Mouse (Mus musculus) liver, embryonic 13.5 days (tissue): ENCODE data around the gene Otub2. TPM values are rescaled to one million over a fixed set of nuclear protein-coding genes. Genes with fewer than 3 reads are reported as not detected.

Source experiments
- ATAC-seq: fragments of 200-750 bp; cut with Nextera tagmentation; 2 replicates; pipeline ENCODE4 v1.8.0; 2017; ENCODE audit warnings: low read depth, mild to moderate bottlenecking, moderate number of reproducible peaks, moderate library complexity
- DNase-seq: peaks from one replicate; pipeline ENCODE4 v3.0.0; 2022
- H3K27ac ChIP-seq: fragments of 300-500 bp; sonication (generic); 2 replicates; pipeline ENCODE4 v1.5.1; 2015; ENCODE audit warnings: moderate library complexity, mild to moderate bottlenecking, inconsistent platforms
- H3K27me3 ChIP-seq: fragments of 300-500 bp; sonication (generic); 2 replicates; pipeline ENCODE4 v1.6.1; 2015; ENCODE audit warnings: mild to moderate bottlenecking, inconsistent platforms
- H3K36me3 ChIP-seq: fragments of 300-500 bp; sonication (generic); 2 replicates; pipeline ENCODE4 v1.6.1; 2015; ENCODE audit warnings: mild to moderate bottlenecking, inconsistent platforms
- H3K4me1 ChIP-seq: fragments of 300-500 bp; sonication (generic); replicated peaks from 2 replicates; pipeline ENCODE4 v1.6.1; 2015; ENCODE audit warnings: inconsistent platforms
- H3K4me2 ChIP-seq: fragments of 300-500 bp; sonication (generic); 2 replicates; pipeline ENCODE4 v1.6.1; 2015; ENCODE audit warnings: inconsistent platforms, mild to moderate bottlenecking, moderate library complexity
- H3K4me3 ChIP-seq: fragments of 300-500 bp; sonication (generic); replicated peaks from 2 replicates; pipeline ENCODE4 v1.5.1; 2015; ENCODE audit warnings: mild to moderate bottlenecking, inconsistent platforms
- H3K9ac ChIP-seq: fragments of 300-500 bp; sonication (generic); 2 replicates; pipeline ENCODE4 v1.6.1; 2015; ENCODE audit warnings: mild to moderate bottlenecking, inconsistent platforms
- H3K9me3 ChIP-seq: fragments of 300-500 bp; sonication (generic); replicated peaks from 2 replicates; pipeline ENCODE4 v1.6.1; 2016; ENCODE audit warnings: inconsistent platforms
- WGBS: fragments of 180-500 bp; shearing (Covaris S2); methylation state at CpG from one replicate; pipeline ENCODE4 v1.1.7; 2015; ENCODE audit not compliant: insufficient replicate concordance; 5-methylcytosine and 5-hydroxymethylcytosine counted together
- polyA plus RNA-seq: library from polyadenylated mRNA; unstranded; fragments of >200 nt; fragmentation: Nextera tagmentation; extraction: Ambion mirVana; gene quantifications from 2 replicates; pipeline ENCODE4 v1.2.1, GENCODE M21; 2015

The Otub2 gene
- polyA plus RNA-seq, 1 experiment from 2014 or later: 20.8 TPM

DNA sequence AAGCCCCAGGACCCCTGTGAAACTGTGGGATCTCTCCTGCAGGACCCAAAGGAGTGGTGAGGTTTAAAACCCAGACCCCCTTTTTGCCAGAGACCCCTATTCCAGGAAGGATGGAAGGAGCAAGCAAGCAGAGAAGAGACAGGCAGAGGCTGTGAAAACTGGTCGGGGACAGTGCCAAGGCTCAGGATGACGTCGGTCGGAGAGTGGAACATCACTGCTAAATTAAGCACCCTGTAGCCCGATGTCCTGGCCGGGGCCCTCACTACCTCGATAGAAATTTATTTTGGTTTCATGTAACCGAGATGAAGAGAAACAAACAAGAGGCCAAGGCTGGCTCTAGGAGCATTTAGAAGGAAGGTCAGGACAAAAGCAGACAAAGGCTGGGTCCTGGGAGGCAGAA is 30.3 kb upstream of the Otub2 start:
- Histone ChIP-seq H3K4me3 (no peak overlapping the region), H3K27ac (no peak overlapping the region), H3K36me3 (no peaks in the 10 kb centered on the region), H3K9ac (no peak overlapping the region), H3K27me3 (0 out of 2 replicates have a peak, but pooled peaks cover 5% of the 10 kb centered on the region), H3K9me3 (no peaks in the 10 kb centered on the region), H3K4me1 (no peaks in the 10 kb centered on the region), H3K4me2 (no peak overlapping the region)
- no peak for ATAC-seq
- 64% methylated on average over 8 of the region's 8 CpGs for WGBS
- DNase-seq: no peak

- DNase-seq (no peak), ATAC-seq (no peak)
- Histone ChIP-seq H3K27me3 (0 out of 2 replicates have a peak, but pooled peaks cover 5% of the 10 kb centered on the region), H3K4me1 (no peaks in the 10 kb centered on the region), H3K4me3 (no peak overlapping the region), H3K4me2 (no peak overlapping the region), H3K36me3 (no peaks in the 10 kb centered on the region), H3K9me3 (no peaks in the 10 kb centered on the region), H3K27ac (no peak overlapping the region), H3K9ac (no peak overlapping the region)
- 41% methylated on average over 4 of the region's 4 CpGs for WGBS
Observed at GRCm38 (mm10) chr12:103358951-103359801, 29.3 kb upstream of the Otub2 start.

DNA sequence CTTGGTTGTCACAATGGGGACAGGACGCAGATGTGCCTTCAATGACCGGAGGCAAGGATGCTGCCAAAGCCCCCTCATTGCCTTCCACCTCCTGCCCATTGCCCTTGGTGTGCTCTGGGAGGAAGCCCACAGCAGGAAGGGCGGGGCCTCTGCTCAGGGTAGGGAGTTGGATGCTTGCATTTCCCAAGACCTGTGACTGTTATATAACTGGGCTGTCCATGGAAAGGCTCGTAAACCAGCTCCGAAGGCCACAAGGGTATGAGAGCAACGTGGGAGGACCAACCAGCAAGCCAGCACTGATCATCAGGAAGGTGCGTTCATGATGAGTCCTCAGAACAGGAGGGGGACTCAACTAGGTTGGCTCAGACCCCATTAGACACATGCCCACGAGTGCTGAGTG is 27.7 kb upstream of the Otub2 start:
- no peak for DNase-seq

GRCm38 (mm10) chr12:103361539-103362307 is 26.8 kb upstream of the Otub2 start:
- H3K36me3 ChIP-seq: no peaks in the 10 kb centered on the region
- H3K27me3 ChIP-seq: no peaks in the 10 kb centered on the region
- H3K4me1 ChIP-seq: no peaks in the 10 kb centered on the region
- no peak overlapping the region for H3K9ac ChIP-seq
- DNase-seq: no peak
- no peaks in the 10 kb centered on the region for H3K9me3 ChIP-seq
- H3K4me2 ChIP-seq: no peak overlapping the region
- H3K4me3 ChIP-seq: no peak overlapping the region
- no peak for ATAC-seq
- 75% methylated on average over 17 of the region's 17 CpGs for WGBS
- no peak overlapping the region for H3K27ac ChIP-seq

More for the DNA sequence above, 27.7 kb upstream of the Otub2 start:
- Histone ChIP-seq H3K9ac (no peak overlapping the region), H3K4me3 (no peak overlapping the region), H3K4me2 (no peak overlapping the region), H3K9me3 (no peaks in the 10 kb centered on the region), H3K4me1 (no peaks in the 10 kb centered on the region), H3K27me3 (0 out of 2 replicates have a peak, but pooled peaks cover 4% of the 10 kb centered on the region), H3K27ac (no peak overlapping the region), H3K36me3 (no peaks in the 10 kb centered on the region)
- ATAC-seq: no peak
- WGBS: 60% methylated on average over 8 of the region's 8 CpGs

DNA sequence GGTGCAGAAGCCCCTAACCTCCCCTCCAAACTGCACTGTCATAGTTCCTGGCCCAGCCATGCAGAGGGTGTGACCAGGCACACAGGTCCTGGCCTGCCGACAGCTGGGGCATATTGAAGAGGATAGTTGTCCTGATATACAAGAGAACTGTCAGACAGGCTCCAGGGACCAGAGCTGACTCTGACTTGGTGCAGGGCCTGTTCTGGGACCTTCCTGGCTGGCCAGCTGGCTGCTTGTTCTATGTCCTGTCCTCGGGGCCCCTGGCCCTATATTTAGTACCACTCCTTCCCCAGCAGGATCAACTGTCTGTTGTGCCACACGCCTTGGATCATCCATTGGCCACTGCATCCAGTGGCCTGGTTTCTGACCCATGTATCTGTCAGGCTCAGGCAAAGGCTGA is 26.1 kb upstream of the Otub2 start:
- ATAC-seq (no peak), DNase-seq (no peak)
- H3K4me1 ChIP-seq: no peaks in the 10 kb centered on the region
- H3K4me2 ChIP-seq: no peak overlapping the region
- no peak overlapping the region for H3K9ac ChIP-seq
- no peaks in the 10 kb centered on the region for H3K36me3 ChIP-seq
- no peak overlapping the region for H3K4me3 ChIP-seq
- no peaks in the 10 kb centered on the region for H3K9me3 ChIP-seq
- WGBS: 50% methylated on average over 3 of the region's 3 CpGs
- no peaks in the 10 kb centered on the region for H3K27me3 ChIP-seq
- no peak overlapping the region for H3K27ac ChIP-seq

GRCm38 (mm10) chr12:103367171-103367570 is 21.3 kb upstream of the Otub2 start:
- H3K27ac ChIP-seq: no peak overlapping the region
- H3K9me3 ChIP-seq: no peaks in the 10 kb centered on the region
- ATAC-seq (no peak), DNase-seq (no peak)
- H3K4me2 ChIP-seq: no peak overlapping the region
- peaks cover 12% of the 10 kb centered on the region for H3K27me3 ChIP-seq
- H3K4me3 ChIP-seq: no peak overlapping the region
- H3K4me1 ChIP-seq: peaks cover 18% of the 10 kb centered on the region
- H3K36me3 ChIP-seq: no peaks in the 10 kb centered on the region
- no peak overlapping the region for H3K9ac ChIP-seq
- WGBS: 54% methylated on average over 2 of the region's 2 CpGs

DNA sequence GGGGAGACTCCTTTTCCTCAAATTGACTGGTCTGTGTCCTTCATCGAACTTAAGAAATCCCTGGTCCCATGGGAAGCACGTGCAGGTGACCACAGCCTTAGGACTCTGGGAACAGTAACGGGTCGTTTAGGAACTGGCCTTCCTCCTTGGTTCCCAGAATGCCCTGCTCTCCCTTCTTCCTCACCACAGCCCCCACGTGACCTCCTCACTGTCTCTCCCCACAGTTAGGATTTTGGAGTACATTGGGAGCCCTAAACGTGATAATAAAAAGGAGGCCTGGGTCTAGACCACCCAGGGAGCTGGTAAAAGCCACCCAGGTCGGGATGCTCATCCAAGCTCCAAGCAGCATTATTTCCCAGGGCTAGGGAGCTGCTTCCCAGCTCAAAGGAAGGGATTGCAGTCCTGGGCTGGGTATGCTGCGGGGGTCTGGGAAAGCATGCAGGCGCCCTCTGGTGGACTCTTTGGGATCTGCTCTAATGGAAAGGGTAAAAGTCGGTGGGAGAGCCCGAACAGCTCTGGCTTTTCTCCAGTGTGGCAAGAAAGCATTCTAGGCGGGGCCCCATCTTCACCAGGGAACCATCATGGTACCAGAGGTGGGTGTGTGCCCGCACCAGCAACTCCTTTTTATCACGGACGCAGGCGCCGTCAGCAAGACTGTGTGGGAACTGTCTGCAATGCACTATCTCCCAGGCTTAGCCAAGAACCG is 20.7 kb upstream of the Otub2 start:
- Histone ChIP-seq H3K4me2 (peak overlapping the region; percentile 62), H3K27ac (no peak overlapping the region), H3K4me1 (peaks cover 19% of the 10 kb centered on the region), H3K9ac (peak overlapping the region; percentile 41; the same call in 1 of the 2 replicates), H3K9me3 (no peaks in the 10 kb centered on the region), H3K4me3 (peak overlapping the region; percentile 30), H3K36me3 (no peaks in the 10 kb centered on the region), H3K27me3 (peaks cover 12% of the 10 kb centered on the region)
- WGBS: 13% methylated on average over 18 of the region's 18 CpGs
- peak; percentile 51 for DNase-seq
- peak; percentile 76 for ATAC-seq

GRCm38 (mm10) chr12:103368326-103368669 is 20.2 kb upstream of the Otub2 start:
- Histone ChIP-seq H3K4me2 (peak overlapping the region; percentile 62), H3K9me3 (no peaks in the 10 kb centered on the region), H3K4me1 (peaks cover 25% of the 10 kb centered on the region), H3K27me3 (peaks cover 12% of the 10 kb centered on the region), H3K9ac (peak overlapping the region; percentile 41; the same call in 1 of the 2 replicates), H3K27ac (no peak overlapping the region), H3K36me3 (no peaks in the 10 kb centered on the region), H3K4me3 (peak overlapping the region; percentile 30)
- 34% methylated on average over 7 of the region's 7 CpGs for WGBS
- DNase-seq (no peak), ATAC-seq (peak; percentile 72)

DNA sequence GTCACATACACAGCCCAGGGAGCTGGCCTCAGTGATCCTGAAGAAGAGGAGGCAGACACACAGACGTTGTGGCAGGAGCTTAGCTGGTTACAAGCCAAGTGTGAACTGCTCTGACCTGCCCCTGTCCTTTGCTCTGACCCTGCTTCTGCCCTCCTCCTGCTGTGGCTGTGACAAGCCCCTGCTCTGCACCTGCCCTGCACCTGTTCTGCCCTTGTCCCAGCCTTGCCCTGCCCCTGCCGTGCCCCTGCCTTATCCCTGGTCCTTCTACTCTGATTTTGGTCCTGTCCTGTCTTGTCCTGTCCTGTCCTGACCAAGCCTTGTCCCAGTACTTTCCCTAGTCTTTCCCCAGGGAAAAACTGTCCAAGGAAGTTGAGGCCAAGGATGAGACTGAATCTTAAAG is 19.7 kb upstream of the Otub2 start:
- Histone ChIP-seq H3K27me3 (peaks cover 12% of the 10 kb centered on the region), H3K4me3 (no peak overlapping the region), H3K27ac (no peak overlapping the region), H3K4me1 (peaks cover 29% of the 10 kb centered on the region), H3K36me3 (no peaks in the 10 kb centered on the region), H3K4me2 (peak overlapping the region; percentile 62), H3K9ac (0 out of 2 replicates have a peak overlapping the region, but pooled peaks have one; percentile 41), H3K9me3 (no peaks in the 10 kb centered on the region)
- 46% methylated on average over 2 of the region's 2 CpGs for WGBS
- DNase-seq: no peak
- no peak for ATAC-seq

DNA sequence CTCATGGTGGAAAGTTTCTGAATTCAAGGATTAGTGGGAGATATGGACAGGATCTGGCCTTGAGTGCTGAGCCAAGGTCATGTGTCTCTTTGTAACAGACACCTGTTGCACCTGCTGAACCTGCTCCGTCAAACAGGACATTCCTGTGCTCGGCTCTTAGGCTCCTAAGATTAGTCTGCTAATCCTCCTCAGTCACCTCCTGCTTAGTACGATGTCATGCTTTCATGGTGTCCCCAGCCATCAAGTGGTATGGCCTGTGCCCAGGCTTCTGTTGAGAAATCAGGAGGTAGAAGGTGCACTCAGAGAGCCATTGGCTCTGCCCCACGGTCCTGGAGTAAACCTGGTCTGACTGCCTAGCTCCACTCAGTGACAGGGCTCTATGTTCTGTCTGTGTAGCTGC is 17.6 kb upstream of the Otub2 start:
- Histone ChIP-seq H3K27me3 (peaks cover 15% of the 10 kb centered on the region), H3K4me3 (no peak overlapping the region), H3K36me3 (no peaks in the 10 kb centered on the region), H3K4me1 (peaks cover 40% of the 10 kb centered on the region), H3K9me3 (no peaks in the 10 kb centered on the region), H3K27ac (no peak overlapping the region), H3K9ac (no peak overlapping the region), H3K4me2 (no peak overlapping the region)
- no peak for ATAC-seq
- 70% methylated on average over 4 of the region's 4 CpGs for WGBS
- no peak for DNase-seq

DNA sequence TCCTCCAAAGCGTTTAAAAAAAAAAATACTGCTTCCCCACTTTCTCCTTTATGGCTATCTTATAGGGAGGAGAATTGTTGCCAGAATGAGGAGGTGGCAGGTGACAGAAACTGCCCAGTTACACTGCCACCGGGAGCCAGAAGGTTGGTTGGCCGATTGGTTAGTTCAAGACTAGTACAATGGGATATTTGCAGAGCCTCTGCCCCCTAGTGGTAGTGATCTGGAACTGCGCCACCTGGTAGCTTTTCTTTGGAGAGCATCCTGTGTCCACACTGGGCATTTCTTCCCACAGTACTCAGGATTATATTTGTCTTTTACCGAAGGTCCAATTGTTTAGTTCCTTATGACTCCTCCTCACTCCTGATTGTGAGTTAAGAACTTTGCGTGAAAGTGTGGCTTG is 16.8 kb upstream of the Otub2 start:
- Histone ChIP-seq H3K9me3 (no peaks in the 10 kb centered on the region), H3K4me3 (no peak overlapping the region), H3K4me1 (peaks cover 42% of the 10 kb centered on the region), H3K4me2 (no peak overlapping the region), H3K36me3 (no peaks in the 10 kb centered on the region), H3K9ac (no peak overlapping the region), H3K27me3 (peaks cover 15% of the 10 kb centered on the region), H3K27ac (no peak overlapping the region)
- ATAC-seq (no peak), DNase-seq (peak; percentile 55)
- 12% methylated on average over 6 of the region's 6 CpGs for WGBS
